Mouse (Mus musculus) lung, adult 10 weeks (tissue): Measurements from ENCODE around the gene Gm47995. TPM values are rescaled to one million over a fixed set of nuclear protein-coding genes. Genes with fewer than 3 reads are reported as not detected.

Experiments used
- polyA plus RNA-seq: library from polyadenylated mRNA; stranded (reverse); fragments of 350-450 nt; fragmentation: Illumina TruSeq; extraction: RNeasy Lipid Tissue Mini Kit (QIAGEN cat#74804); gene quantifications from one replicate; pipeline ENCODE4 v1.2.3, GENCODE M21; 2014; ENCODE audit warnings: low read depth, low replicate concordance; ENCODE audit not compliant: insufficient read depth

Gm47995 gene
- polyA plus RNA-seq: not detected

DNA sequence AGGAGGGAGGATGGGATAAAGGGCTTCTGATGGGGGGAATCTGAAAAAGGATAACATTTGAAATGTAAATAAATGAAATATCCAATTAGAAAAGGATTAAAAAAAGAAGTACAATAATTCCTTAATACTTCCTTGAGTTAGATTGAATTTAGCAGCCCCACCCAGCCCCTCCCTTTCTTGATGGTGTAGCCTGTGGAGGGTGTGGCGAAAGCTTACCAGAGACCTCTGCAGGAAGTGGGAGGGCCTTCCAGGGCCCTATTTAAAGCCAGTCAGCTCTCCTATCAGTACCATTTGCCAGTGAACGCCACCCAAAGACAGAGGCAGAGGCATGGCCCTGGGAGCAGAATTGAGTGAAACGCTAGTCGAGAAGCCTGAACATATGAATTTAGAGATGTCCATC, at the start of gene Gm47995:
Gene Gm47995, plus strand, starts transcription at position 329 of the 400 bp plus-strand sequence.

DNA sequence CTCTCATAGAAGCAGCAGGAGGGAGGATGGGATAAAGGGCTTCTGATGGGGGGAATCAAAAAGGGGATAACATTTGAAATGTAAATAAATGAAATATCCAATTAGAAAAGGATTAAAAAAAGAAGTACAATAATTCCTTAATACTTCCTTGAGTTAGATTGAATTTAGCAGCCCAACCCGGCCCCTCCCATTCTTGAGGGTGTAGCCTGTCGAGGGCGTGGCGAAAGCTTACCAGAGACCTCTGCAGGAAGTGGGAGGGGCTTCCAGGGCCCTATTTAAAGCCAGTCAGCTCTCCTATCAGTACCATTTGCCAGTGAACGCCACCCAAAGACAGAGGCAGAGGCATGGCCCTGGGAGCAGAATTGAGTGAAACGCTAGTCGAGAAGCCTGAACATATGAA, 16.0 kb upstream of the Gm47995 start, which contains the start of gene Gm47985:
Gene Gm47985, plus strand, starts transcription at position 272 of the 400 bp plus-strand sequence.

GRCm38 (mm10) chr1:151192075-151192474, 6.2 kb upstream of the Gm47995 start, which contains the start of gene Gm8947:
Gm8947 (plus strand) TSS chr1:151192376.

GRCm38 (mm10) chr1:151203818-151204217, 5.6 kb downstream of the Gm47995 start, which contains the start of gene 3110040M04Rik:
3110040M04Rik (plus strand) TSS chr1:151204121.

GRCm38 (mm10) chr1:151209824-151210355, 11.6 kb downstream of the Gm47995 start, which contains the start of gene Gm47996:
Gm47996 (plus strand) TSS chr1:151210131.

Other genes with a start within 250 kb of the Gm47995 start
- 9.8 TPM for gene Hmcn1, start 205.0 kb upstream of the Gm47995 start, polyA plus RNA-seq
- gene Gm47985, start 15.9 kb upstream of the Gm47995 start, polyA plus RNA-seq: not detected
- not detected for gene Gm8947, start 6.1 kb upstream of the Gm47995 start, polyA plus RNA-seq
- gene 3110040M04Rik, start 5.7 kb downstream of the Gm47995 start, polyA plus RNA-seq: not detected
- gene Gm47996, start 11.7 kb downstream of the Gm47995 start, polyA plus RNA-seq: not detected
- 61.9 TPM for gene Ivns1abp, start 146.0 kb downstream of the Gm47995 start, polyA plus RNA-seq
- gene Swt1, start 230.0 kb downstream of the Gm47995 start, polyA plus RNA-seq: 12.7 TPM
- gene Trmt1l, start 230.1 kb downstream of the Gm47995 start, polyA plus RNA-seq: 16.3 TPM